Mouse (Mus musculus) heart, embryonic 14.5 days (tissue): ENCODE data around the gene Vash2. TPM values are rescaled to one million over a fixed set of nuclear protein-coding genes. Genes with fewer than 3 reads are reported as not detected.
"Not testable (repeated sequence)": the region's sequence is repeated elsewhere in the genome, so short reads cannot be mapped to it uniquely, and the experiment has no call there.

Source experiments
- ATAC-seq: fragments of 200-750 bp; cut with Nextera tagmentation; 2 replicates; pipeline ENCODE4 v1.8.0; 2017; ENCODE audit warnings: low read depth, moderate TSS enrichment; ENCODE audit not compliant: insufficient number of reproducible peaks, insufficient read depth, low FRiP score
- H3K27ac ChIP-seq, 2 experiments: fragments of 200-500 bp in 1 of 2; fragments of 300-500 bp in 1 of 2; sonication (generic) in 1 of 2; replicated peaks in 1 of 2; 2 replicates each; pipeline ENCODE4 v1.5.1; 2012 to 2014; ENCODE audit warnings: low read depth in 2 of 2, low read length in 2 of 2, control low read depth in 1 of 2, mild to moderate bottlenecking in 1 of 2, mixed read lengths in 1 of 2; ENCODE audit not compliant: control insufficient read depth in 1 of 2, insufficient read depth in 1 of 2
- H3K27me3 ChIP-seq: fragments of 300-500 bp; sonication (generic); 2 replicates; pipeline ENCODE4 v1.6.1; 2014; ENCODE audit warnings: mild to moderate bottlenecking, low read length, control low read depth; ENCODE audit not compliant: control insufficient read depth, insufficient read depth
- H3K36me3 ChIP-seq: fragments of 300-500 bp; sonication (generic); 2 replicates; pipeline ENCODE4 v1.6.1; 2014; ENCODE audit warnings: mild to moderate bottlenecking, control low read depth, low read length, mixed read lengths; ENCODE audit not compliant: control insufficient read depth, insufficient read depth
- H3K4me1 ChIP-seq, 2 experiments: fragments of 200-500 bp in 1 of 2; fragments of 300-500 bp in 1 of 2; sonication (generic) in 1 of 2; 2 replicates each; pipeline ENCODE4 v1.6.1; 2012 to 2014; ENCODE audit warnings: low read length in 2 of 2, control low read depth in 1 of 2, mixed read lengths in 1 of 2; ENCODE audit not compliant: control insufficient read depth in 2 of 2, insufficient read depth in 2 of 2
- H3K4me2 ChIP-seq: fragments of 300-500 bp; sonication (generic); 2 replicates; pipeline ENCODE4 v1.6.1; 2014; ENCODE audit warnings: mild to moderate bottlenecking, low read length
- H3K4me3 ChIP-seq, 2 experiments: fragments of 200-500 bp in 1 of 2; fragments of 300-500 bp in 1 of 2; sonication (generic) in 1 of 2; 2 replicates each; pipeline ENCODE4 v1.5.1; 2012 to 2014; ENCODE audit warnings: low read length in 2 of 2, mild to moderate bottlenecking in 2 of 2, control low read depth in 1 of 2, low read depth in 1 of 2, moderate library complexity in 1 of 2; ENCODE audit not compliant: control insufficient read depth in 1 of 2, insufficient read depth in 1 of 2
- H3K9ac ChIP-seq: fragments of 300-500 bp; sonication (generic); 2 replicates; pipeline ENCODE4 v1.6.1; 2014; ENCODE audit warnings: mild to moderate bottlenecking, low read length
- H3K9me3 ChIP-seq: fragments of 300-500 bp; sonication (generic); 2 replicates; pipeline ENCODE4 v1.6.1; 2016; ENCODE audit warnings: low read length, control low read depth; ENCODE audit not compliant: control insufficient read depth
- WGBS: fragments of 180-500 bp; shearing (Covaris S2); extraction: QIAGEN DNeasy Blood & Tissue Kit; methylation state at CpG from one replicate; pipeline ENCODE4 v1.1.7; 2014; 5-methylcytosine and 5-hydroxymethylcytosine counted together
- polyA plus RNA-seq: library from polyadenylated mRNA; unstranded; fragments of >200 nt; fragmentation: Nextera tagmentation; extraction: Ambion mirVana; gene quantifications from 2 replicates; pipeline ENCODE4 v1.2.1, GENCODE M21; 2014

Vash2 gene
- polyA plus RNA-seq, 1 experiment from 2014 or later = 63.4 TPM

- Histone ChIP-seq H3K4me1 (no peaks in the 10 kb centered on the region), H3K36me3 (peaks cover 94% of the 10 kb centered on the region), H3K4me2 (no peak overlapping the region), H3K27me3 (no peaks in the 10 kb centered on the region), H3K27ac (no peak overlapping the region), H3K9ac (no peak overlapping the region), H3K9me3 (no peaks in the 10 kb centered on the region), H3K4me3 (no peak overlapping the region)
- ATAC-seq = no peak
- WGBS = 83% methylated on average over 7 of the region's 7 CpGs
Measured at GRCm38 (mm10) chr1:190939803-190940202, 39.3 kb downstream of the Vash2 start.

GRCm38 (mm10) chr1:190930181-190930580 lies 48.9 kb downstream of the Vash2 start:
- H3K4me1 ChIP-seq = peaks cover 0 to 10% of the 10 kb centered on the region in 2 experiments
- H3K9ac ChIP-seq = no peak overlapping the region
- H3K36me3 ChIP-seq = peaks cover 24% of the 10 kb centered on the region
- H3K27me3 ChIP-seq = no peaks in the 10 kb centered on the region
- H3K27ac ChIP-seq = no peak overlapping the region
- H3K4me3 ChIP-seq = no peak overlapping the region
- 82% methylated on average over 6 of the region's 6 CpGs for WGBS
- H3K9me3 ChIP-seq = no peaks in the 10 kb centered on the region
- no peak for ATAC-seq
- no peak overlapping the region for H3K4me2 ChIP-seq

GRCm38 (mm10) chr1:190929010-190929695 lies 49.9 kb downstream of the Vash2 start:
- Histone ChIP-seq H3K4me1 (peaks cover 0 to 10% of the 10 kb centered on the region in 2 experiments), H3K4me2 (peak overlapping the region; percentile 85), H3K27me3 (no peaks in the 10 kb centered on the region), H3K4me3 (peak overlapping the region; percentile 60 to 77), H3K27ac (peak overlapping the region; percentile 95 to 98), H3K36me3 (peaks cover 14% of the 10 kb centered on the region), H3K9me3 (no peaks in the 10 kb centered on the region), H3K9ac (peak overlapping the region; percentile 93)
- ATAC-seq = 0 out of 2 replicates have a peak, but pooled peaks have one; percentile 2
- WGBS = 5% methylated on average over 27 of the region's 27 CpGs

- no peaks in the 10 kb centered on the region for H3K27me3 ChIP-seq
- peak overlapping the region; percentile 60 to 77 for H3K4me3 ChIP-seq
- peak; percentile 94 for ATAC-seq
- H3K4me2 ChIP-seq = peak overlapping the region; percentile 85
- no peaks in the 10 kb centered on the region for H3K9me3 ChIP-seq
- H3K9ac ChIP-seq = peak overlapping the region; percentile 93
- H3K36me3 ChIP-seq = peaks cover 8% of the 10 kb centered on the region; the same call in 1 of the 2 replicates
- H3K27ac ChIP-seq = peak overlapping the region; percentile 95 to 98
- under 1% methylated on average over 59 of the region's 79 CpGs for WGBS
- H3K4me1 ChIP-seq = peaks cover 0 to 10% of the 10 kb centered on the region in 2 experiments
Measured at GRCm38 (mm10) chr1:190928370-190929009, 50.6 kb downstream of the Vash2 start.

- Histone ChIP-seq H3K27ac (peak overlapping the region; percentile 74 to 98), H3K36me3 (peaks cover 4% of the 10 kb centered on the region; the same call in 1 of the 2 replicates), H3K4me2 (peak overlapping the region; percentile 85), H3K9me3 (no peaks in the 10 kb centered on the region), H3K4me1 (peaks cover 0 to 10% of the 10 kb centered on the region in 2 experiments), H3K4me3 (peak overlapping the region; percentile 60 to 77), H3K27me3 (no peaks in the 10 kb centered on the region), H3K9ac (peak overlapping the region; percentile 93)
- 8% methylated on average over 16 of the region's 16 CpGs for WGBS
- ATAC-seq = no peak
Measured at GRCm38 (mm10) chr1:190927751-190928369, 51.2 kb downstream of the Vash2 start.

GRCm38 (mm10) chr1:190927311-190927710 lies 51.8 kb downstream of the Vash2 start:
- Histone ChIP-seq H3K27ac (no peak overlapping the region), H3K36me3 (peaks cover 3% of the 10 kb centered on the region; the same call in 1 of the 2 replicates), H3K4me1 (peaks cover 0 to 10% of the 10 kb centered on the region in 2 experiments), H3K27me3 (no peaks in the 10 kb centered on the region), H3K9me3 (no peaks in the 10 kb centered on the region), H3K4me2 (peak overlapping the region; percentile 85), H3K9ac (no peak overlapping the region), H3K4me3 (0 out of 4 replicates have a peak overlapping the region, but pooled peaks of 1 of the 2 experiments have one; percentile 60)
- WGBS = 91% methylated on average over 3 of the region's 3 CpGs
- ATAC-seq = no peak

GRCm38 (mm10) chr1:190924812-190925211 lies 54.3 kb downstream of the Vash2 start, which contains the start of gene Angel2:
TSS of gene Angel2 (plus strand) at chr1:190925112.
- H3K4me3 ChIP-seq, H3K4me2 ChIP-seq, H3K27me3 ChIP-seq, H3K4me1 ChIP-seq, H3K9ac ChIP-seq, H3K27ac ChIP-seq, ATAC-seq, H3K36me3 ChIP-seq, H3K9me3 ChIP-seq: not testable (repeated sequence)
- 75% methylated on average over 3 of the region's 3 CpGs for WGBS
